Mouse (Mus musculus): ENCODE measurements around the gene Stoml3.

Stoml3 gene

DNA sequence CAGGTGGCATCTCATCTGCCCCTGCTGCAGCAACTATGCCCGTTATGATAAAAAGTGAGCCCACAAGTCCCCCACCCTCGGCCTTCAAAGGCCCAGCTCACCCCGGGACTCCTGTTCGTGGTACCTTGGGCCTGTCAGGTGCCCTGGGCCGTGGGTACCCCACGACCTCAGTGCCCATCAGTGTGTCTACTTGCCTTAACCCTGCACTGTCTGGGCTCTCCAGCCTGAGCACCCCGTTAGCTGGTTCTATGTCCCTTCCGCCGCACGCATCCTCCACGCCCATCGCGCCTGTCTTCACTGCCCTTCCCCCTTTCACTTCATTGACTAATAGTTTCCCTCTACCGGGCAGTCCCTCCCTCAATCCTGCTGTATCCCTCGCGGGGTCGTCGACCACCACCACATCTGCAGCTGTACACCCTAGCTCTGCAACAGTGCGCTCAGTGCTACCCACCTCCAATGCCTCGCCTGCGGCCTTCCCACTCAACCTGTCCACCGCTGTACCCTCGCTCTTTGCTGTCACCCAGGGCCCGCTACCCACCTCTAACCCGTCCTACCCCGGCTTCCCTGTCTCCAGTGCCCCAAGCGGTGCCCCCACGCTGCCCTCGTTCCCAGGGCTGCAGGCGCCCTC, 9.9 kb upstream of the Stoml3 start:
- peak; percentile 89 for DNase-seq

DNA sequence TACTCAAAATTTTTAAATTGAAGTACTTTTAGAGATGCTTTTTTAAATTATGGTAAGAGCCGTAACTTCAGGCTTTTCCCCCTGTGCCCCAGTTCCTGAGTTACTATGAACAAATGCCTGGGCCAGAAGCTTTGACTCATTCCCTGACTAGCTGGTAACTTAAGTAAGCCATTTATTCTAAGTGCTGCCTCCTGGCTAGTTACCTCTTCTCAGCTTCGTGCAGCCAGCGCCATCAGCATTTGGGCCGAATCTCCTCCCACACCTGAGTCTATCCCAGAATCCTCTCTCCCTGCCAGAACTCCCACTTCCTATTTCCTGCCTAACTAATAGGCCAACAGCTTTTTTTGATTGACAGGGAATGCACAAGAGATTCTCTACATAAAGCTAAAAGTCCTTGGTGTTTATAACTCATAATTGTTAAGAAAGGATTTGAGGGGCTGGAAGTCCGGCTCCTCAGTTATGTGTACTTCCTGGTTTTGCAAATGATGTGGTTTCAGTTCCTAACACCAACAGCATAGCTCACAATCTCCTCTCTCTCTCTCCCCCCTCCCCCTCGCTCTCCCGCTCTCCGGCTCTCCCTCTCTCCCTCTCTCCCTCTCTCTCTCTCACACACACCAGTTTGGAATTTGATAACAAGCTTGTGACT, 4.9 kb upstream of the Stoml3 start:
- no peak for DNase-seq

DNA sequence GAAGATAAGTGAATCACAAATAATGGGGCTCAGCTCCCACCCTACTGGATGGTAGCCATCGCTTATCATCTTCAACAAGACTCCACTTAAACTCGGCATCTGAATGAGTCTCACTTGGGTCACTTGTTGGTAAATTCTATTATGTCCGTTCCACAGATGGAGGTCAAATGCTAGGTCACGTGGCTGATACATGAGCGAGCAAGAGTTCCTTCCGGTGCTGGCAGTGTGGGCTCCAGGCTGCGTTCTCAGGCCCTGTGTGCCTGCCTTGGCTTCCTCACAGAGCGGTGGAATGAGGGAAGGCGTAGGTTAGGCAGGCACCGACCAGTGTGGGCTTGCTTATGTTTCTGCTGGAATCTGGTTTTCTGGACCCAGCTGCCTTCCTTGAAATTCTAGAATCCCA, 1.9 kb upstream of the Stoml3 start:
- peak; percentile 92 for DNase-seq

DNA sequence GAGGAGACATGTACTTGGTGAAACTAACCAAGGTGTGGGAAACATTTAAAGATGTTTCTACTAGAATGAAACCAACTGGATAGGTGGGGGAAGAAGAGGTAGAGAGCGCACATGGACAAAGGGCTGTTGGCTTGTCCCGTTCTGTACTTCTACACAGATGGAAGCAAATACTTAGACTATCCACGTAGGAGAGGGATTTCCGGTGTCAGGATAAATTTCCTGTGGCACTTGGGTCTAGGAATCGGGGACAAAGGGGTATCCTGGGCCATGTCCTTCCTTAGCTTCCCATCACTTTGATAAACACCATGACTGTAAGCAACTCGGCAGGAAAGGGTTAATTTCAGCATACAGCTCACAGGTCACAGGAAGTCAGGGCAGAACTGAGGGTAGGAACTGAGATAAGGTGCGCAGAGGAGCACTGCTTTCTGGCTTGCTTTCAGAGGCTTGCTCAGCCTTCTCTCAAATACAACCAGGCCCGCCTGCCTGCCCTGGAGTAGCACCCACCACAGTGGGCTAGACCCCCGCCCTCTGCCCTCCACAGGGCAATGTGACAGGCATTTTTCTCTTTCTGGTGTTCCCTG, 1.4 kb upstream of the Stoml3 start:
- DNase-seq, result no peak

DNA sequence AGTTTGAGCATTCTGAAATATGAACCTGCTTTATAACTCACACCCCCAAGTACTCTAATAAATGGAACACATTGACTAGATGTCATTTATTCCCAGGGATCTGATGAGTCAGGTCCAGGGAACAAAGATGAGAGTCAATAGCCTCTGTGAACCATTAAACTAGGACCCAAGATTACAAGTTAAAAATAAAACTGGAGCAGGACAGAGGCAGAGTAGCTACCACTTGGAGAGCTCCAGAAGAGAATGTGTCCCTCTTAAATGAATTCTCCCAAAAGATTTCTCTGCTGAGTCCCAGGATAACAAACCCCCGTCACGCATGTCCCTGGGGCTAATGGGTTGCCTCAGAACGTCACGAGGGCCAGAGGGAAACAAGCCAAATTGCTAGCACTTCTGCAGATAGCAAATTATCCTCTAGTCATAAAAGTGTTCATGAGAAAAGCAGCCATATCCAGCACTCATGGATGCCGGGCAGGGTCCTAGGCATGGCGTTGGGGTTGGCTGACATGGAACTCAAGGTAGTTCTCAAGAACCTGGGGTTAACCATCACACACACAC, 10.0 kb downstream of the Stoml3 start:
- DNase-seq, result peak; percentile 94

DNA sequence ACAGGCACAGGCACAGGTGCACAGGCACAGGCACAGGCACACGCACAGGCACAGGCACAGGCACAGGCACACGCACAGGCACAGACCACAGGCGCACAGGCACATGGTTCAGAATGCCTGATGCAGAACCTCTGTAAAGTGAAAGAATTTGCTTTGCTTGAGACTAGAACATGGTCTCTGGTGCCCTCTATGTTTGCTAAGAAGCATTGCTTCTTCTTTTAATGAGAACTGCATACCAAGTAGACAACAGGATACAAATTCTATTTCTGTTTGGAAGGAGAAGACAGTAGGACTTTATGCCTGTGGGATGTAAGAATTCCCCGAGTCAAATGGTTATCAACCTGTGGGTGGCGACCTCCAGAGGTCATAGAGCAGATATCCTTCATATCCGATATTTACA, 14.0 kb downstream of the Stoml3 start:
- no peak for DNase-seq

DNA sequence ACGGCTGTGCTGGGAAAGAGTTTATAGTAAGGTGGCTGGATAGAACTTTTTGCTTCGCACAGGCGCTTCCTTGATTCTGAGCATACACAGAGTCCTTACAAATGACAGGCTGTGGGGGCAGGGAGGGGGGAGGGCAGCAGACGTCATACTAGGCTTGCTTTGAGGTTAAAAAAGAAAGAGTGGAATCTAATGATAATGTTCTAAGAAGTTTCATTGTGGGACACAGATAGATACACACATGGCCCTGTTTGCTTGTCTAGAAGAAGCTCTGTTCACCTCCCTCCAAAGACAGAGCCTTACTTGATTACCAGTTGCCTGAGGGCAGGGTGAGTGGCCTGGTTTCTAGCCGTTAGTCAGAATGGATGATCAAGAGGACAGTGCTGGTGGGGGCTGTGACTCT, 24.6 kb downstream of the Stoml3 start:
- peak; percentile 15 for DNase-seq

DNA sequence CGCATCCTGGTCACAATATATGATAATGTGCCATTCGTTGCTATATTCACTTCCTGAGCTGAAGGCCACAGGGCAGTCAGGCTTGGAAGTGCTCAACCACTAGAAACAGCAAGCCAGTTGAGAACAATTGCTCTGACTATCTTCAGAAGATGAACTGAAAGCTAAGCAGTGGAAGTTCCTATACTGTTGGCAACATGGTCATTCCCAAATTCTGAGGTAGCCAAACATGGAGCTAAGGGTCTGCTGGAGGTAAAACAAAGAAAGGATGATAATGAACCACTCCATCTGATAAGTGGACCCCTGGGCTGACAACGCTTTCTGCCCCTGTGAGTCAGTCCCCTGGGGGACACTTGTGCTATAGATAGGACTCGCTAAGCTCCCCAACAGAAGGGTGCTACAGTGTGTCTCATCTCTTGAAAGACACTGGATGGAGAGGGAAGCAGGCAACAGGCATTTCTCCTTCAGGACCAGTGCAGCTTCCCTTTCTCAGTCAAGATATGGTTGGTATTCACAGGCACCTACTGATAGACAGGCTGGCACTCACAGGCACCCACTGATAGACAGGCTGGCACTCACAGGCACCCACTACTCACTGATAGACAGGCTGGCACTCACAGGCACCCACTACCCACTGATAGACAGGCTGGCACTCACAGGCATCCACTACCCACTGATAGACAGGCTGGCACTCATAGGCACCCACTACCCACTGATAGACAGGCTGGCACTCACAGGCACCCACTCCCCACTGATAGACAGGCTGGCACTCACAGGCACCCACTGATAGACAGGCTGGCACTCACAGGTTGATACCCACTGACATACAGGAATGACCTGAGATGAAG, 26.0 kb downstream of the Stoml3 start:
- peak; percentile 64 for DNase-seq

DNA sequence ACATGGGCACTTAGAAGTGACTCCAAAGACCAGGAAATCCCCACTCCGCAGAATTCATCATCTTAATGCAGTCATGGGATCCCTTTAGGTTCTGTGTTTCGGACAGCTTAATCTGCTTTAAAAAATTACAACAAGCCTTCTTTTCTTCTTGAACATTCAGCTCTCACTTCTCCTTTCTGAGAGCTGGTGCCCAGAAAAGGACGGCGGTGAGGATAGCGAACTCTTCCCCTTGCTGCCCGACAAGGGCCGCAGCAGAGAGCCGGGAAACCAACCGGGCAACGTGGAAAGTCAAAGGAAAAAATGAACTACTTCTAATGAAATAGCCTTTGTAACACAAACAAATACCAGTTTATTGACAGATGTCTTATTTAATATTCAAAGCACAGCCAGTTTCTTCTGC, 34.3 kb downstream of the Stoml3 start:
- peak; percentile 39 for DNase-seq

DNA sequence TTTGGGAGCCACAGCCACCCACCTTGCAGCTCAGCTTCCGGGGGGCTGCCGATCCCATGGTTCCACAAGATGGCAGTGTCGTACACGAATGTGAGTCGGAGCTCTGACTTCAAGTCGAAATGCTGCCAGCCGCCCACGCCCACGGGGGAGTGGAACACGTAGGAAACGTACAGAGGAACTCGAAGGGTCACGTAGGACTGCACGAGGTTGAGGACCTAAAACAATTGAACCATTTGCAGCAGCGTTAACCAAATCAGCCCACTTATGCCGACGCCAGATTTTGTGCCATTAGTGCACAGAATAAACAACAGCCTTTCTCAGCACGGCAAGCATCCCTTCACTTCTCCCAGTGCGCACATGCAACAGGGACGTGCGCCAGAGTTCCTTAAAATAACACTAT, 37.3 kb downstream of the Stoml3 start:
- DNase-seq, result peak; percentile 90

DNA sequence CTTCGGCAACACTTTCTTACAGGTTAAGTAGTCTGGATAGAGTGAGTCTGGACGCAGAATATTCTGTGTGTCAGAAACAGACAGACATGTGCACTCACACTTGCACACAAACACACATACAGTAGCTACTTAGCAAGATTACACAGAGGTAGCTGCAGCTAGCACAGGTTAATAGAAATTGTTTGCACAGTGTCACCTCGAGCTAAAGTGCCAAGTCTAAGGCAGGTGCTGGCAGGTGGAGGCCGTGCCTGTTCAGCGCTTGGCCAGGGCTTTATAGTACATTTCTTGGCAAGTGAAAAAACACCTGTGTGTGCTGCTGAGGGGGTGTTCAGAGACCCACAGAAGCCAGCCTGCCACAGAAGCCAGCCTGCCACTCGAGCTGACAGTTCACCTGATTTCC, 41.9 kb downstream of the Stoml3 start:
- no peak for DNase-seq

DNA sequence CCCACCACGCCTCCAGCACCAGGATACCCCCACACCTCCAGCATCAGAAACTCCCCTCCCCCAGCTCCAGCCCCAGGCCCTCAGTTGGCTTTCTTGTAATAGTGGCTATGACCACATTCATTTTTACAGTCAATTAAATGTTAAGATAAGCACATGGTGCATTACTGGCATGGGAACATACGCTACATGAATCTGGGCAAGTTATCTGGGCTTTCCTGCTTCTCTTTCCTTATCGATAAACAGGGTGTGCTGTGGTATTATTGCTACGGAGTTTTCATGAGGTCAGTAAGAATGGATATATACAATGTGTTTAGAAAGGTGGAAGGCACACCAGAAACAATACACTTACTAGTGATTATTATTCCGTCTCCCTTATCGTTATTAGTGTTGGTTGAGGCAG, 43.6 kb downstream of the Stoml3 start:
- no peak for DNase-seq

DNA sequence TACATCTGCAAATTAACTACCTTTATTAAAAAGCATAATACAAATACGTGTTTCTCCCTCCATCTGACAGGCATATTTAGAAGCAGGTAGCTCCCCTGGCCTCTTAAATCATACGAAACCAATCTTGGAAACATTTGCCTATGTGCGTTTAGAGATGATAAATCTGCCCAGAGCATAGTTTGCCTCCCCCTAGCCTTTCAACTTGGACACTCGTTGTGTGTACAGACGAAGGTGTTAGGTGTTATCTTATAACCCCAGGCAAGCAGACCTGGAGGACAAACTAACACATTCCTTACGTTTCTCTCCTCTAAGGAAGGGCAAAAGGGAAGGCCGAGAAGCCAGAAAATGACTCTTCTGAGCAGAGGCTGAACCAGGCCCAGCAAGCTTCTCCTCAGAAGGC, 64.2 kb downstream of the Stoml3 start:
- DNase-seq, result peak; percentile 56

DNA sequence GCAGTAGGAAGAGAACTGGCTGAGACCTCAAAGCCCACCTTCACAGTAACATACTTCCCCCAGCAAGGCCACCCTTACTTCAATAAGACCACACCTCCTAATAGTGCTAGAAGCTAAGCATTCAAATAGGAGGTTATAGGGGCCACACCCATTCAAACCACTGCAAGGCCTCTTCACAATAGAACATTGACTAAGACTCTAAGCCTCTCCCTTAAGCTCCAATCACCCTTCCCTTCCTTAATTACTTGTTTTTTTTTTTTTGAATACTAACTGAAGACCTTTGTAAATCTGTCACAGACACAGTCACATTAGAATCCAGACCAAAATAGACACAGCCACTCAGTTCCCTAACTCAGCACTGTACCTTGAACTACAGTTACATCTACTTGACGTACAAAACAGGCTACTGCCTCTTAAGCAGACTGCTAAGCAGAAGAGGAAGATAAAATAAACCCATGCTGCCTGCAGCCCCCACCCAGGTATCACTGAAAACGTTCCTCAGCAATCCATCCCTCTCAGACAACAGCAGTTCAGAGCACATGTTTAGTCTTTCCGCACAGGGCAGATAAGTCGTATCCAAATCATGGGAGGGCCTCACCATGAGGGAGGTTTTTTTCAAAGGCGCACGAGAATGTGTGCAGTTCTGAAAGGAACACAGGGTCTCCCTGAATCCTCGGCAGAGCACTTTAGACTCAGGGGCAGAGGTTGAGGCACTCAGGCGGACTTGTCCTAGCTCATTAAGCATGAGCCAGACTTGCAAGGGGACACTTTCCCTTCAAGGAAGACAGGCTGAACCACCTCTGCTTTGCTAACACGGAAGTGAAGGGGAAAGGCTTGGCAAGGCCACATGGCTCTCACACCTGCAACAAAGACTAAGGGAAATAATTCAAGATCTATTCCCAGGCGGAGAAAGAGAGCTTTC, 66.8 kb downstream of the Stoml3 start:
- no peak for DNase-seq

DNA sequence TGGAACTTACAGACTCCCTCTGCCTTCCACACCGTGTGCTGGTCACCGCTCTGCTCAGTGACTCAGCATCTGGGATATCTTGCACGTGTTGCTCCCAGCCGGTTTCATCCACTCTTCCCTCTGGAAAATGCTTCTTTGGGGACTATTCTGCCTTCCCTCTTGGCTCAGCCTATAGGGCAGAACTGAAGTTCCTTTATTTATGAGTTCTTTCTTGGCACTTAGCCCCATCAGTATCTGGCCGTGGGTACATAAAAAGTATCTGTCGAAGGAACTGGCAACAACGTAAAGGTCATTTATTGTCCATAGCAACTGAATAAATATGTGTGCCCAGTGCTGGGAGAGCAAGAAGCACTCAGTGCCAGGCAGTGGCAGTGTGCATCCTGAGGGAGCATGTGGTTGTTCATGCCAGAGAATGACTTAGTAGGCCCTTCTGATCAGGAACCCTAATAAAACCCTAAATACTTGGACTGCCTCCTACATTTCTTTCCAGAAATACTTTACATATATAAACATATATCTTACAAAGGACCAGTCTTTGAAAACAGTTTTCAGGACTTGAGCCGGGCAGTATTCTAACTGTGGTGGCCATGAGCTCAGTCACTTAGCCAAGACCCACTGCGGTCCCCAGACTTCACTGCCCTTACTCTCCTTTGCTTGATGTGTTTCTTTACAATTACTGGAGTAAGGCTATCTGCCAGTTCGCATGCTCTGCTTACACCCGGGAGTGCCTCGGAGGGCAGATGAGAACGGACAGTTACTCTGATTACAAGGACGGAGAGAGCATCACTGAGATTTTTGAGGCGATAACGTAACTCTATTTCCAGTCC, 69.1 kb downstream of the Stoml3 start:
- peak; percentile 58 for DNase-seq
